Mouse (Mus musculus) G1E-ER4 (cell line): ENCODE data around the gene Fiz1. TPM values are rescaled to one million over a fixed set of nuclear protein-coding genes. Genes with fewer than 3 reads are reported as not detected.

Experiments used
- GATA1 ChIP-seq: IDR thresholded peaks from one replicate; pipeline ENCODE4 v1.8.0; 2012; ENCODE audit warnings: low read length, inconsistent platforms
- polyA plus RNA-seq: library from polyadenylated mRNA; stranded (reverse); fragments of >175 nt; gene quantifications from 2 replicates; pipeline ENCODE4 v1.2.3, GENCODE M21; 2012

Gene Fiz1
- polyA plus RNA-seq = 91.3 and 107 TPM in 2 replicates

- no peak for TF ChIP-seq GATA1
Observed at GRCm38 (mm10) chr7:5014251-5015117, at the start of gene Fiz1, which contains the start of gene Zfp524. TSS of gene Fiz1 (minus strand) at chr7:5014697. TSS of gene Zfp524 (plus strand) at chr7:5014415.

DNA sequence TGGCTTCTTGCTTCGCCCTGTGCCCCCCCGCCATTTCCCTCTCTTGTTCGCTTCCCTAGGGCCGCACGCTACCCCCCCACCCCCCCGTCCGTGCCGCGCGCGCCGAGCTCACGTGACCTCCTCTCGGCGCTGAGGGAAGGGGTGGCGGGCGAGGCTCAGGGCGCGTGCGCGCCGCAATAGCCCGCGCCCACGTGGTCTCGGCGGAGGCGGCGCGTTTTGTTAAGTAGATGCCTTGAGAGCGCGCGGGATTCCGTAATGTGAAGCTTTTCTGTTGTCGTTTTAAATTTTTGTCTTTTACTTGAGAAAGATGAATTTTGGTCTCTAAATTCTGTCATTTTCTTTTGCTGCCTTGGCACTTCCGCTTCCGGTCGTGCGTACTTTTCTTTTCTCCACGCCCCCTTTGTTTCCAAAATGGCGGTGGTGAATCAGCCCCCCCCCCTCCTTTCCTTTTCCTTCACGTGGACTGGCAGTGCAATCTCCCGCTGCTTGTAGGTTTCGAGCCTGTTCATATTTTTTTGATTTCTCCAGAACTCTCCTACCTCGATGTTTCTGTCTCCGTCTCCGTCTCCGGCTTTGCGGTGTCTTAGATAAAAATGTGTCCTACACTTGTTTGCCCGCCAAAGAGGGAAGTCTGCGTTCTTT, 48.0 kb upstream of the Fiz1 start:
- no peak for TF ChIP-seq GATA1

DNA sequence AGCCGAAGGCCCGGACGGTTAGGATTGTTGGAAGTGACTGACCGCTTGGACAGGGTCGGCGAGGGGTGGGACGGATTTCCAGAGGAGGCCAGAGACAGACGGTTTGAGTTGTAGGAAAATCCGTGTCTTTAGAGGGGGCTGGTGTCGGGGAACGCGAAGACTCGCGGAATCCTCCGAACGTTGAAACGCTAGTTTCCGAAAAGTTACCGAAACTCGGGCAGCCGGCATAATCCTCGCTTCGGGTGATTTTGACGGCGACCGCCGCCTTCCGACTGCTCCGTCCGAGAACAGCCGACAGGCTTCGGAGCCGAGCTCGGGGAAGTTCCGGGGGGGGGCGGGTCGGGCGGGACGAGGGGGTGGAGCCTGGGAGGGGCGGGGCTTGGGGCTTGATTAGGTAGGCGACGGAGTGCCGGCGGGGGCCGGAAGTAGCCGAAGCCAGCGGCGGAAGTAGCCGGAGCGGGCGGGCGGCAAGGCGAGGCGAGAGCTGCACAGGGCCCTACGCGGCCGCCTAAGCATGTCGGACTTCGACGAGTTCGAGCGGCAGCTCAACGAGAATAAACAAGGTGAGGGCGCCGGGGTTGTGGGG, 47.4 kb upstream of the Fiz1 start, which contains the start of gene U2af2:
TSS of gene U2af2 (plus strand) at position 370 of the 586 bp plus-strand sequence.
- no peak for TF ChIP-seq GATA1

- TF ChIP-seq GATA1 = no peak
Observed at GRCm38 (mm10) chr7:5060944-5061773, 46.7 kb upstream of the Fiz1 start.

DNA sequence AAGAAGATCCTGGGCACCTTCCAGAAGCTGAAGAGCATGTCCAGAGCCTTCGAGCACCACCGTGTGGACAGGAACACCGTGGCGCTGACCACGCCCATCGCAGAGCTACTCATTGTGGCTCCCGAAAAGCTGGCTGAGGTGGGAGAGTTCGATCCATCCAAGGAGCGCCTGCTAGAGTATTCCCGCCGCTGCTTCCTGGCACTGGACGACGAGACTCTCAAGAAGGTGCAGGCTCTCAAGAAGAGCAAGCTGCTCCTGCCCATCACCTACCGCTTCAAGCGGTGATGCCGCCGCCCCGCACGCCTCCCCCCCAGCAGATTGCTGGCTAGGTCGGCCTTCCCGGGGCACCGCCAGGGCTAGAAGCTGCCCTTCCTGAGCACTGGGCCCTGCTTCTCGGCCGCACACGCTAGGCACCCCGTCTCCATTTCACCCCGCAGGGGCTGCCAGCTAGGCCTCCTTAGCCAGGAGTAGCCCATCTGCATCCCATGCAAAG, 45.8 kb upstream of the Fiz1 start:
- TF ChIP-seq GATA1 = no peak

DNA sequence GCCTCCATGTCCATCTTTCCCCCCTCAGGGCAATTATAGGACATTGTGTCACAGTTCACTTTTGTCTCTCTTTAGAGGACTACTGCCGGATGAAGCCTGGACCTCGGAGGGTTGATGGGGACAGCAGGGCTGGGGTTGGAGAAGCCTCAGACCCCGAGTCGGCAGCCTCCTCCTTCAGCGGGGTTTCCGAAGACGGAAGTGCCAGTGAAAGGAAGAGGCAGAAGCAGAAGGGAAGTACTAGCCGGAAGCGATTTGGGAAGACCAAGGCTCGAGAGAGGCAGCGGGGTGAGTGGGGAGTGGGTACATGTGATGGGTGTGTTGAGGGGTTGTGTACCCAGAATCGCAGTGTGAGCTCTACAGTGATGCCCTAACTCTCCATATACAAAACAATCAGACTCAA, 44.9 kb upstream of the Fiz1 start:
- TF ChIP-seq GATA1 = no peak

GRCm38 (mm10) chr7:5058631-5059030, 44.1 kb upstream of the Fiz1 start:
- TF ChIP-seq GATA1 = no peak

GRCm38 (mm10) chr7:5057804-5058203, 43.3 kb upstream of the Fiz1 start:
- no peak for TF ChIP-seq GATA1

- TF ChIP-seq GATA1 = no peak
Observed at GRCm38 (mm10) chr7:5057381-5057780, 42.9 kb upstream of the Fiz1 start.

- TF ChIP-seq GATA1 = no peak
Observed at GRCm38 (mm10) chr7:5056651-5057263, 42.3 kb upstream of the Fiz1 start.

DNA sequence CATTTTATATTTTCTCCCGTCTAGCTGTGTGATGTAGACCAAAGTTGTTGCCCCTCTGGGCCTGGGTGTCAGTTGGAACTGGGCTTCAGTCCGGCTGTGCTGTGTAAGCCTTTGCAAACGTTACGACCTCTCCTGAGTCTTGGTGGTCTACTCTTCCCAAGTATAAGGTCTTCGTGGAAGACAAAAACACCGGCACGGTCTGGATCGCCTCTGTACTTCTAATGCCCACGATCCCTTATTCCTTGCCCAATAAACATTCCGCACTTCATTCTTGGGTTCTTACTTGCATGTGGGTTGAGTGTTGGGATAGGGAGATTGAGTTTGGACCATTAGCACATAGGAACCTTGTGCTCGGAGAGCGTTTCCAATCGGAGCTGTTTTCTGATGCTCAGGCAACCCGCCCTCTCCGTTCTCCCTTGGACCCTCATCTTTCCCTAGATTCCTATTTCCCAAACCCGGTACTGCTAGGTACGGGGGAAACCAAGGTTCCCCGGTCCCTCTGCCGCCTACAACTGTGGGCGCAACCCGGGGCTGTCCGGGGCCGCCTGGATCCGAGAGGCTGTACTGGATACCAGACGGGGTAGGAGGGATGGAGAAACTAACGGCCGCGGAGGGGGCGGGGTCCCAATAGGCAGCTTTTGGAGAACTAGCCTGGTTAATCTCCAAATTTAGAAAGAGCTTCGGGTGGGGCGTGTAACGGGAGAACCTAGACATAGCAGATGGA, 39.1 kb upstream of the Fiz1 start:
- no peak for TF ChIP-seq GATA1

DNA sequence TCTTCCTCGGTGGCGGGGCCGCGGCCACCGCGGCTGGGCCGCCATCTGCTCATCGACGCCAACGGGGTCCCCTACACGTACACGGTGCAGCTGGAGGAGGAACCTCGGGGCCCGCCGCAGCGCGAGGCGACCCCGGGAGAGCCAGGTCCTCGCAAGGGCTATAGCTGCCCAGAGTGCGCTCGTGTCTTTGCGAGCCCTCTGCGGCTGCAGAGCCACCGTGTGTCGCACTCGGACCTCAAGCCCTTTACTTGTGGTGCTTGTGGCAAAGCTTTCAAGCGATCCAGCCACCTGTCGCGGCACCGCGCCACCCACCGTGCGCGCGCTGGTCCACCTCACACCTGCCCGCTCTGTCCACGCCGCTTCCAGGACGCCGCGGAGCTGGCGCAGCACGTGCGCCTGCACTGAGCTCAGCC, 38.4 kb upstream of the Fiz1 start:
- no peak for TF ChIP-seq GATA1

GRCm38 (mm10) chr7:5052438-5052837, 37.9 kb upstream of the Fiz1 start:
- no peak for TF ChIP-seq GATA1

DNA sequence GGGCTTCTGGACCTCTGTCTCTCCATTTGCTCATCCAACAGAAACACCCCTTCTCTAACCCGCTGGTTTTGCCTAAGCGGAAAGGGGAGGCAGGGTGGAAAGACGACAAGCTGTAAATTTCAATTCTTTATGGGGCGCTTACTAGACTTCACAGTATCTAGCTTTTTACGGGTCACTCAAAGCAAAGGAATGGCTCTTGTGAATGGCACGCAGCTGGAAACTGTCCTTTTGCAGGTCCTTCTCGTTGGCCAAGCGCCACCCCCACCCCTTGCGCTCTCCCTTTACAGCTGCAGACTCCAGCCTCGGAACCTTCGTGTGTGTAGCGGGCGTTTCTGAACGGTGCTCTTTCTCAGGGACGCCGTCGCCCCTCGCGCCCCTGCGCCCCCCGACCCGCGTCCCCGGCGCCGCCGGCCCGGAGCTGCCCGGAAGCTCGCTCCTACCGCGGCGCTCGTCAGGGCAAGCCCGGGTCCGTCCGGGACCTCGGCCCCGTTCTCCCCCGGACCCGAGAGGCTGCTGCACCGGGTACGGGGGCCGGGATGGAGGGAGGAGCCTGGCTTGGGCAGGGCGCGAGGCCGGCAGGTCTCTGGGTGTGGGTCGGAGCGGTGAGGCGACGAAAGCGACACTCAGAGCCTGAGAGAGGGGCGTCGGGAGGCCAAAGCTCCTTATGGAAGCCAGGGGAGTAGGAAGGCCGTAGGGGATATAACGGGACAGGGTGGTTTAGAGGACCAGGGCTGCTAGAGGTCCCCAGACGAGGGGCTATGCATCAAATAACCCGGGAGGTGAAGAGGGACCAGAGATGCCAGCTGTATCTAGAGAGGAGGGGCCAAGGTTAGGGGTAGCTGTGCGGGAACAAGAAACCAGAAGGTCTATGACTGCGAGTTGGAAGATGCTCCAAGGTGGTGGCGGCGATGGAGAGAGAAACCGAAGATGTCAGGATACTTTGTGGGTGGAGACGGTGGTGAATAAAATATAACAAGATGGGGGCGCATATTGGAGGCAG, 37.0 kb upstream of the Fiz1 start, which contains the start of gene Zfp580:
TSS of gene Zfp580 (plus strand) at position 346 of the 1,000 bp plus-strand sequence.
- no peak for TF ChIP-seq GATA1
